Mouse (Mus musculus): ENCODE data around the gene Pde6h. TPM values are rescaled to one million over a fixed set of nuclear protein-coding genes. Genes with fewer than 3 reads are reported as not detected.

The Pde6h gene
- total and polyA plus RNA-seq, 2 experiments = under 0.01 to 0.05 TPM

DNA sequence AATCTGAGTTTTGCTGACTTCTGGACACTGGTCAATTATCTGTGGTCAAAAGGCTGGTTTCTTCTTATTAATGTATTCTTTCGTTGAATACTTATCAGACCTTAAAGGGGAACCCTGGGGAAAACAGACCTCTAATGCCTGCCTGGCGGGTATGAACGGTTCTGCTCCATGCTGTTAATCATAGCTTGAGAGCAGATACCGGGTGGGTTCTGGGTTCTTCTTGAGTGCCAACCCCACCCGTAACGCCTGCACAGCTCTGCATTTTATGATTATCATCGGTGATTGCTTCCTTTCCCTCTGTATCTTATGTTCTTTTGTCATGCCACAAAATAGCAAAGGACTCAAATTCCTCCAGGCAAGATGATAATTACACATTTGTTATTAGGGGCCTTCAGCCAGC, 10.4 kb downstream of the Pde6h start:
- Histone ChIP-seq H3K79me2 (ENCODE audit: control insufficient read depth, insufficient read depth, low read length) (no peaks in the 10 kb centered on the region; the same call in 1 of the 2 replicates), H3K4me1 (ENCODE audit: control insufficient read depth, insufficient read depth, low read length) (peaks cover 1% of the 10 kb centered on the region; the same call in 1 of the 2 replicates), H3K9ac (ENCODE audit: low read depth, low read length) (no peak overlapping the region), H3K4me3 (ENCODE audit: insufficient read depth, low read depth, low read length) (no peak overlapping the region), H3K27me3 (ENCODE audit: control insufficient read depth, insufficient read depth, low read length) (no peaks in the 10 kb centered on the region), H3K27ac (replicated peaks; ENCODE audit: insufficient read depth, low read depth, low read length) (no peak overlapping the region), H3K36me3 (ENCODE audit: control insufficient read depth, insufficient read depth, low read length) (no peaks in the 10 kb centered on the region)
- WGBS = 82% methylated on average over 7 of the region's 7 CpGs
- no peak for DNase-seq (ENCODE audit: extremely low read depth, low read depth, low spot score)
- TF ChIP-seq POLR2A (IDR thresholded peaks at IDR 0.05; ENCODE audit: extremely low read depth, insufficient read depth, low read length) (no peak), CTCF (IDR thresholded peaks at IDR 0.05; ENCODE audit: low read depth, low read length) (no peak)

DNA sequence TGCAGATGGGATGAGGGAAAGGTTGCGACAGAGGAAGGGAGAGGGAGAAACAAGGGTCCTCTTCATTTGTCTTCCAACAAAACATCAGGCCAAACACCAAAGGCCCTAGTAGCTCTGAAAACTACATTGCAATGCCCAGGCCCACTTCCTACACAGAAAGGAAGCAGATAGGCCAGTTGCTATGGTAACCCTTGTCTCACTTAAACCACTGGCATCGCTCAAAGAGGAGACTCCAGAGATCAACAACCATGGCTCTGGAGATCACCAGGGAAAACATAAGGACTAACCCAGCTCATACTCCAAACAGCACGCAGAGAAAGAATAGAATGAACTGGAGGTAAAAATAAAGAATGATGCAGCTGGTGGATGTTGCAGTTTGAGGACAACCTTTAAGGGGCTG, 11.6 kb downstream of the Pde6h start:
- DNase-seq (ENCODE audit: extremely low read depth, low read depth, low spot score) = no peak
- 80% methylated on average over 3 of the region's 3 CpGs for WGBS

DNA sequence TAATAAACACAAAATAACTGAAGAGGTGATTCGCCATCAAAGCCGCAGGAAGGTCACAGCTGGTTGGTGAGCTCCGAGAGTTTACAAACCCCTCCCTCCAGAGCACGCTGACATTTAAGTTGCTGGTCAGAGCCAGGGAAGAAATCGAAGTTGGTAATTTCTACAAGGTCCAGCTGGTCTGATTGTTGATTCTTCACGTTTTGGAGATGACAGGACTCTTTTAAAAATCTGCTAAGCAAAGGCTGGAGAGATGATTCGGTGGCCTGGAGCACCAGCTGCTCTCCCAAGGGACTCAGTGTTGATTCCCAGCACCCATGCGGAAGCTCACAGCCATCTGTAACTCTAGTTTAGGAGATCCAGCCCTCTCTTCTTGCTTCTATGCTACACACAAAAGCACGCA, 12.7 kb downstream of the Pde6h start:
- Histone ChIP-seq H3K27ac (replicated peaks; ENCODE audit: insufficient read depth, low read depth, low read length) (no peak overlapping the region), H3K79me2 (ENCODE audit: control insufficient read depth, insufficient read depth, low read length) (no peaks in the 10 kb centered on the region; the same call in 1 of the 2 replicates), H3K4me3 (ENCODE audit: insufficient read depth, low read depth, low read length) (no peak overlapping the region), H3K4me1 (ENCODE audit: control insufficient read depth, insufficient read depth, low read length) (no peaks in the 10 kb centered on the region), H3K36me3 (ENCODE audit: control insufficient read depth, insufficient read depth, low read length) (no peaks in the 10 kb centered on the region), H3K27me3 (ENCODE audit: control insufficient read depth, insufficient read depth, low read length) (no peaks in the 10 kb centered on the region), H3K9ac (ENCODE audit: low read depth, low read length) (no peak overlapping the region)
- 83% methylated on average over 9 of the region's 9 CpGs for WGBS
- TF ChIP-seq POLR2A (IDR thresholded peaks at IDR 0.05; ENCODE audit: extremely low read depth, insufficient read depth, low read length) = no peak
- TF ChIP-seq CTCF (IDR thresholded peaks at IDR 0.05; ENCODE audit: low read depth, low read length) = no peak
- DNase-seq (ENCODE audit: extremely low read depth, low read depth, low spot score) = no peak

More for the DNA sequence above, 11.6 kb downstream of the Pde6h start:
- TF ChIP-seq POLR2A (IDR thresholded peaks at IDR 0.05; ENCODE audit: extremely low read depth, insufficient read depth, low read length) = no peak
- no peak for TF ChIP-seq CTCF (IDR thresholded peaks at IDR 0.05; ENCODE audit: low read depth, low read length)
- no peaks in the 10 kb centered on the region for H3K27me3 ChIP-seq (ENCODE audit: control insufficient read depth, insufficient read depth, low read length)
- H3K27ac ChIP-seq (replicated peaks; ENCODE audit: insufficient read depth, low read depth, low read length) = no peak overlapping the region
- peaks cover 1% of the 10 kb centered on the region; the same call in 1 of the 2 replicates for H3K4me1 ChIP-seq (ENCODE audit: control insufficient read depth, insufficient read depth, low read length)
- no peaks in the 10 kb centered on the region; the same call in 1 of the 2 replicates for H3K79me2 ChIP-seq (ENCODE audit: control insufficient read depth, insufficient read depth, low read length)
- H3K36me3 ChIP-seq (ENCODE audit: control insufficient read depth, insufficient read depth, low read length) = no peaks in the 10 kb centered on the region
- H3K9ac ChIP-seq (ENCODE audit: low read depth, low read length) = no peak overlapping the region
- no peak overlapping the region for H3K4me3 ChIP-seq (ENCODE audit: insufficient read depth, low read depth, low read length)

- Histone ChIP-seq H3K4me1 (ENCODE audit: control insufficient read depth, insufficient read depth, low read length) (no peaks in the 10 kb centered on the region), H3K9ac (ENCODE audit: low read depth, low read length) (no peak overlapping the region), H3K79me2 (ENCODE audit: control insufficient read depth, insufficient read depth, low read length) (no peaks in the 10 kb centered on the region; the same call in 1 of the 2 replicates), H3K36me3 (ENCODE audit: control insufficient read depth, insufficient read depth, low read length) (no peaks in the 10 kb centered on the region), H3K27me3 (ENCODE audit: control insufficient read depth, insufficient read depth, low read length) (no peaks in the 10 kb centered on the region), H3K4me3 (ENCODE audit: insufficient read depth, low read depth, low read length) (no peak overlapping the region), H3K27ac (replicated peaks; ENCODE audit: insufficient read depth, low read depth, low read length) (no peak overlapping the region)
- WGBS = 79% methylated on average over 3 of the region's 3 CpGs
- DNase-seq (ENCODE audit: extremely low read depth, low read depth, low spot score) = no peak
- no peak for TF ChIP-seq POLR2A (IDR thresholded peaks at IDR 0.05; ENCODE audit: extremely low read depth, insufficient read depth, low read length)
- no peak for TF ChIP-seq CTCF (IDR thresholded peaks at IDR 0.05; ENCODE audit: low read depth, low read length)
Observed at GRCm38 (mm10) chr6:136937117-136937516, 13.5 kb downstream of the Pde6h start.

DNA sequence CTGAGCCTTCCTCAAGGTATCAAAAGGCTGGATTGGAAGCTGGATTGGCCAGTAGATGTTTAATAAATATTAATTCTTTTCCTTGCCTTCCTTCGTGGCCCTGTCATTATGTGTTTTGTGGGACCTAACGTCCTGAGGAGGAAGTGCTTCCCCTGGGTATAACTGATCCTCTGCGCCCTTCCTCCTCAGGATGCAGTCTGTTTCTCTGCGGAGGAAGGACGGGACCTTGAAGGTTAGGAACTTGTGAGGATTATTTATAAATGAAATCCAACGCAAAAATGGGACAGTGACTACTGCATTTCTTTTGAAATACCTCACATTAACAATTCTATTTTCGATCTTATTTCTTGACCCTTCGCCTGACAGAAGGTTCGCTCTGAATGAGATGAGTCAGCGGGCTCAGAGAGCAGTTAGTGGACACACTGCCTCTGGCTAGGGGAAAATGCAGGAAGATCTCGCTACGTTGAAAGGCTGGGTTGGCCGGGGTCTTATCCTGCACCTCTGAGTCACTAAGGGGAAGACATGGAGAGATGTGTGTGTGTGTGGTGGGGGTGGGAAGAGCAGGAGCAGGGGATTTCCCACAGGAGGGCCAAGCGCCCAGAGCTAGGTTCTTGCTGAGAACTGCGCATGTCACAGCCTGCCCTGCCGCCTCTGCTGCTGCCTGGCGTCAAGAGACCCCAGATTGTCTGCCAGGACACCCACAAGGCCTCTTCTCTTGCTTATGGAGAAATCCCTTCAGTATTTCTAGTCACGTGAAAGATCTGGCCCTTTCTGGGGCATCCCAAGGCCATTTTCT, 14.9 kb downstream of the Pde6h start:
- no peak for DNase-seq (ENCODE audit: extremely low read depth, low read depth, low spot score)
- peak overlapping the region; percentile 26 for H3K9ac ChIP-seq (ENCODE audit: low read depth, low read length)
- no peaks in the 10 kb centered on the region for H3K27me3 ChIP-seq (ENCODE audit: control insufficient read depth, insufficient read depth, low read length)
- peak overlapping the region; percentile 64 for H3K27ac ChIP-seq (replicated peaks; ENCODE audit: insufficient read depth, low read depth, low read length)
- 73% methylated on average over 18 of the region's 18 CpGs for WGBS
- TF ChIP-seq CTCF (IDR thresholded peaks at IDR 0.05; ENCODE audit: low read depth, low read length) (no peak), POLR2A (IDR thresholded peaks at IDR 0.05; ENCODE audit: extremely low read depth, insufficient read depth, low read length) (no peak)
- H3K79me2 ChIP-seq (ENCODE audit: control insufficient read depth, insufficient read depth, low read length) = no peaks in the 10 kb centered on the region; the same call in 1 of the 2 replicates
- H3K36me3 ChIP-seq (ENCODE audit: control insufficient read depth, insufficient read depth, low read length) = no peaks in the 10 kb centered on the region
- no peaks in the 10 kb centered on the region for H3K4me1 ChIP-seq (ENCODE audit: control insufficient read depth, insufficient read depth, low read length)
- H3K4me3 ChIP-seq (ENCODE audit: insufficient read depth, low read depth, low read length) = peak overlapping the region; percentile 11

All from liver, adult 2 months (tissue).